Mouse (Mus musculus): ENCODE results near the gene Dync1i2. TPM values are rescaled to one million over a fixed set of nuclear protein-coding genes. Genes with fewer than 3 reads are reported as not detected.

Gene Dync1i2
- polyA plus RNA-seq, 1 experiment from 2014 or later, result 87.6 TPM

DNA sequence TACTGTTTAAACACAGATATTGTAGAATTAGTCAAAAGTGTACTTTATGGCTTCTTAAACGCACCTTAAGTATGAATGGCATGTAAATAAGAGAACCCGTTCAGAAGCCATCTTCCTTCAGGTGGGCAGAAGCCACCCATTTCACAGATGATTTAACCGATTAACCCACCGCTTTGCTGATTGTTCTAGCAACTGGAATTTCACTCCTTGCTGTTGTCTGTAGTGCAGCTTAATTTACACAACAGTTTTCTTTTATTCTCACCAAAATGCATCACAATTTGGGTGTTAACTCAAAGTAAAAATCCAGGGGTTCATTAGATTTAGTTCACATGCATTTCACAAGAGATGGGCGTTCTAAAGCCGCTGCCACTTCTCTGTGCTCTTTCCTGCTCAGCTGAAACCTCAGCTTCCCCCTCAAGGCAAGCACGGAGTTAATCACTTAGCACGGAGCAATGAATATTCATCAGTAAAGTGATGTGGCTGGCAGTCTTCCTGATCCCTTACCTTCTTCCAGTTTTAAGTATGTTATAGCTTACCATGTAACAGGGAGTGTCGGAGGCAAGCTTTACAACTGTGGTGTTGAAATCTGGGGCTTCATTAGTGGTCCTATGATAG, 31.7 kb downstream of the Dync1i2 start:
- ATAC-seq (ENCODE audit: insufficient number of reproducible peaks, low FRiP score, low TSS enrichment, low read depth), result no peak
- H3K9ac ChIP-seq, result no peak overlapping the region
- no peaks in the 10 kb centered on the region for H3K4me1 ChIP-seq
- 69% methylated on average over 9 of the region's 9 CpGs for WGBS
- H3K27ac ChIP-seq (replicated peaks), result no peak overlapping the region
- H3K9me3 ChIP-seq (replicated peaks), result no peaks in the 10 kb centered on the region
- no peaks in the 10 kb centered on the region for H3K27me3 ChIP-seq
- H3K36me3 ChIP-seq, result peaks cover 31% of the 10 kb centered on the region
- H3K4me2 ChIP-seq (replicated peaks), result no peak overlapping the region
- H3K4me3 ChIP-seq (replicated peaks), result no peak overlapping the region

DNA sequence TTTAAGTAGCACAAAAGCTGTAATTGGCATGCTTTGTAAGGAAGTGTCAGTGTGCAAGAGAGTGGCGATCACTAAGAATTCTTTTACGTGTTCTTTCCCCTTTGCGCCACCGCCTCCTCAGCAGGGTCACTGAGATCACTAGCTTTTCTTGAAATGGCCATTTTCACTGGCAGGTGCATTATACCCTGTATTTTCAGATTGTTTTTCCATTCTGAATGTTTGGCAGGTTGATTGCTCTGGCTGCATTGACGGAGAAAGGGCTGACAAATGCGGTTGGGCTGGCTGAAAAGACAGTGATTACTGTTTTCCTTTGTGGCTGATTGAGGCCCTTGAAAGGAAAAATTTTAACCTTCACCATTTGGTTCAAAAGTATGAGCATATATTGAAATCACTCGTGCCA, 33.3 kb downstream of the Dync1i2 start:
- H3K4me3 ChIP-seq (replicated peaks), result no peak overlapping the region
- H3K36me3 ChIP-seq, result peaks cover 30% of the 10 kb centered on the region
- H3K9ac ChIP-seq, result no peak overlapping the region
- ATAC-seq (ENCODE audit: insufficient number of reproducible peaks, low FRiP score, low TSS enrichment, low read depth), result no peak
- WGBS, result 78% methylated on average over 7 of the region's 7 CpGs
- H3K27me3 ChIP-seq, result no peaks in the 10 kb centered on the region
- H3K4me1 ChIP-seq, result no peaks in the 10 kb centered on the region
- no peak overlapping the region for H3K27ac ChIP-seq (replicated peaks)
- no peak overlapping the region for H3K4me2 ChIP-seq (replicated peaks)
- H3K9me3 ChIP-seq (replicated peaks), result no peaks in the 10 kb centered on the region

DNA sequence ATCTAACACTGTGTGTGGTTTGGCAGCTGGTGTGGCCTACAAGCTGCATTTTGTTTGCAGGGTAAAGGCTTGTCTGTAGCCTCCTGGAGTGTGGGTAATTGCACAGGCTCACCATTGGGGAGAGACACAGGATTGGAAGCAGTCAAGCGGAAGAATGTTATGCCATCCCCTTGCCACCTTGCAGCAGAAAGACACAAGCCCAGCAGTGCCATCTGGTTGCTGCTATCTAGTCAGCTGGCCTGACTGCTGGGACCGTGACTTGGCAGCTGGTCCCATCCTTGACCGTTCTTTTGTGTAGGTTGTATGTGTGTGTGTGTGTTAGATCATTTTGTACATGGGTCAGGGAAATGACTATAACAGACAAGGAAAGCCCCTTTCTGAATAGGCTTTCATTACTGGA, 33.9 kb downstream of the Dync1i2 start:
- 85% methylated on average over 3 of the region's 3 CpGs for WGBS
- no peak for ATAC-seq (ENCODE audit: insufficient number of reproducible peaks, low FRiP score, low TSS enrichment, low read depth)
- Histone ChIP-seq H3K27me3 (no peaks in the 10 kb centered on the region), H3K27ac (replicated peaks) (no peak overlapping the region), H3K4me1 (no peaks in the 10 kb centered on the region), H3K4me3 (replicated peaks) (no peak overlapping the region), H3K4me2 (replicated peaks) (no peak overlapping the region), H3K9ac (no peak overlapping the region), H3K36me3 (peaks cover 32% of the 10 kb centered on the region), H3K9me3 (replicated peaks) (no peaks in the 10 kb centered on the region)

DNA sequence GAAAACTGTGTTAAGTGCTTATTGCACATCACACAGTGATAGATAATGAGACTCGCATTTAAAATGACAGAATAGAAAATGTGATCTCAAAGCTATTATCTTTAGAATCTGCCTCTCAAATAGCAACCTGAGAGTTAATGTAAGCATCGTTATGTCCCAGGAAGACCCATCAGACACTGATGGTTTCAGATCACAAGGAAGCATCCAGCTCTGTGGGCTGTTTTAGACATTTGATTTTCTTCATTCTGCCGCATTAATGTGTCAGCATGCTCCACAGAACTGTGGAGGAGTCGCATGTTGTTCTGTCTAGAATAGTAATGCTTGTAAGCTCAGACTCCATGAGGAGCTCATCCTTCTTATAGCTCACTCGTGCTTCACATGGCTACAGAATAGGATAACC, 34.6 kb downstream of the Dync1i2 start:
- H3K27ac ChIP-seq (replicated peaks), result no peak overlapping the region
- 89% methylated on average over 5 of the region's 5 CpGs for WGBS
- no peak overlapping the region for H3K9ac ChIP-seq
- H3K4me1 ChIP-seq, result no peaks in the 10 kb centered on the region
- H3K4me3 ChIP-seq (replicated peaks), result no peak overlapping the region
- peaks cover 36% of the 10 kb centered on the region for H3K36me3 ChIP-seq
- no peak overlapping the region for H3K4me2 ChIP-seq (replicated peaks)
- H3K9me3 ChIP-seq (replicated peaks), result no peaks in the 10 kb centered on the region
- ATAC-seq (ENCODE audit: insufficient number of reproducible peaks, low FRiP score, low TSS enrichment, low read depth), result no peak
- no peaks in the 10 kb centered on the region for H3K27me3 ChIP-seq

DNA sequence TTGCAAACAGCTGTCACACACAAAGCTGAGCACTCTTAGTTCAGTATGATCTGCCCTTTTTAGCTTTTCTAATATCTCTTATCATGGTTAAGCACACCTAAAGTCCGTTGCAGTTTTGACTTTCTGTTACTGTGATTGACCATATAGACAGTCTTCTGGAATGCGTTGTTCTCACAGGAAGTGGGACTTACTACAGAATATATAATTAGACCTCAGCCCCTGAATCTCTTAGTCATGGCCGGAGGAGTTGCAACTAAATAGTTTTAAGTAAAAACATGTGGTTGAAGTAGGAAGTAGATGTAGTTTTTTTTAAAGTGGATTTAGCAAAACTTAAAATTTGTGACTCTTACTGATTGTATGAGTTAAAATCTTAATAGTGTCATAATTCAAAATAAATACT, 36.6 kb downstream of the Dync1i2 start:
- peaks cover 49% of the 10 kb centered on the region for H3K36me3 ChIP-seq

DNA sequence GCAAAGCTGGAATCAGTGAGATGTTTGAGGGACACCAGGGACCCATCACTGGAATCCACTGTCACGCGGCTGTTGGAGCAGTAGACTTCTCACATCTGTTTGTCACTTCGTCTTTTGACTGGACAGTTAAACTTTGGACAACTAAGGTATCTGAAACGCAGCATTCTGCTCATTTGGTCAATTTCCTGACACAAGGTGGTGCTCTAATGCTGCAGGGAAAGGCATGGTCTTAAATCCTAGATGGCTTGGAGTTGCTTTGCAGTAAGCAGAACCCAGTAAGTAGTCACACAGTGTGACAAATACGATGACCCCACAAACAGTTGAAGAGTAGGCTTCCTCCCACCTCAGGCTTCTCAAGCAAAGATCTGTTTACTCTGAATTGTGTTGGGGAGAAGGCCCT, 39.3 kb downstream of the Dync1i2 start:
- Histone ChIP-seq H3K9me3 (replicated peaks) (no peaks in the 10 kb centered on the region), H3K9ac (no peak overlapping the region), H3K4me3 (replicated peaks) (no peak overlapping the region), H3K4me1 (no peaks in the 10 kb centered on the region), H3K4me2 (replicated peaks) (no peak overlapping the region), H3K27me3 (no peaks in the 10 kb centered on the region), H3K27ac (replicated peaks) (no peak overlapping the region), H3K36me3 (peaks cover 65% of the 10 kb centered on the region)
- WGBS, result 69% methylated on average over 5 of the region's 5 CpGs
- ATAC-seq (ENCODE audit: insufficient number of reproducible peaks, low FRiP score, low TSS enrichment, low read depth), result no peak

More for the DNA sequence above, 36.6 kb downstream of the Dync1i2 start:
- no peak overlapping the region for H3K4me2 ChIP-seq (replicated peaks)
- no peaks in the 10 kb centered on the region for H3K27me3 ChIP-seq
- H3K27ac ChIP-seq (replicated peaks), result no peak overlapping the region
- H3K4me3 ChIP-seq (replicated peaks), result no peak overlapping the region
- H3K4me1 ChIP-seq, result no peaks in the 10 kb centered on the region
- no peaks in the 10 kb centered on the region for H3K9me3 ChIP-seq (replicated peaks)
- ATAC-seq (ENCODE audit: insufficient number of reproducible peaks, low FRiP score, low TSS enrichment, low read depth), result no peak
- WGBS, result 35% methylated on average over 3 of the region's 3 CpGs
- no peak overlapping the region for H3K9ac ChIP-seq

DNA sequence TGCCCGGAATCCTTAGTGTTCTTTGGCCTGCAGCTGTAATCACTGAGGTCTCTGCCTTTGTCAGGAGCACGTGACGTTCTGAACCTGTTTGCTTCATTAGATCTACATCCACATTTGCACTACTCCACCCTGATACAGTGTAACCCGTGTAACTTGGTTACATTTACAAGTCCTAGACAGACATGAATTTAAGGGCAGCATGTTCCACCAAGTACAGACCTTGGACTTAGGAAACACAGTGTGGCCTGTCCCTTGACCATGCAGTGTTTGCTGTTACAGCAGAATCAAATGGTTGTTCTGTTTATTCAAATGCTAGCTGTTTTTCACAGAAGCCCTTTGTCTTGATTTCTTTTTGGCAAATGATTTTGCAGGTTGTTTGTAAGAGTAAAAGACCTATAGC, 43.3 kb downstream of the Dync1i2 start:
- H3K27me3 ChIP-seq, result no peaks in the 10 kb centered on the region
- no peak overlapping the region for H3K9ac ChIP-seq
- no peaks in the 10 kb centered on the region for H3K9me3 ChIP-seq (replicated peaks)
- ATAC-seq (ENCODE audit: insufficient number of reproducible peaks, low FRiP score, low TSS enrichment, low read depth), result no peak
- no peak overlapping the region for H3K4me3 ChIP-seq (replicated peaks)
- no peak overlapping the region for H3K27ac ChIP-seq (replicated peaks)
- 82% methylated on average over 4 of the region's 4 CpGs for WGBS
- no peak overlapping the region for H3K4me2 ChIP-seq (replicated peaks)
- no peaks in the 10 kb centered on the region for H3K4me1 ChIP-seq
- H3K36me3 ChIP-seq, result peaks cover 81% of the 10 kb centered on the region

DNA sequence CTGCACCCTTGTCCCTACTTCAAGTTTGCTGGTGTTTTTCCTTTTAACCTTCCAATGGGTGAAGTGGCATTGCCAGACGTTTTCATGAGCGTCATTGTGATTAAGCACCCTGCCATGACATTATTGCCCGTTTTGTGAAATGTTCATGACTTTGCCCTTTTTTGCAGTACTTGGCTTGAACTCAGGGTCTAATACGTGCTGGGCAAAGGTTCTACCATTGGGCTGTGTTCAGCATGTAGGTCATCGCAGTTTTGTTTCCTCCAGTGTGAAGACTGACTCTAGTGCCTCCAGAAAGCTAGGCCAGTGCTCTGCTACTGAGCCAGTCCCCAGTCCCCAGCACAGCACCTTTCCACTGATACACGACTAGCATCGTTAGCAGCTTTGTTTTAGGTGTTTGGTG, 45.1 kb downstream of the Dync1i2 start:
- Histone ChIP-seq H3K4me3 (replicated peaks) (no peak overlapping the region), H3K9ac (no peak overlapping the region), H3K4me1 (no peaks in the 10 kb centered on the region), H3K9me3 (replicated peaks) (no peaks in the 10 kb centered on the region), H3K4me2 (replicated peaks) (no peak overlapping the region), H3K36me3 (peaks cover 77% of the 10 kb centered on the region), H3K27me3 (no peaks in the 10 kb centered on the region), H3K27ac (replicated peaks) (no peak overlapping the region)
- no peak for ATAC-seq (ENCODE audit: insufficient number of reproducible peaks, low FRiP score, low TSS enrichment, low read depth)
- WGBS, result 90% methylated on average over 7 of the region's 7 CpGs

DNA sequence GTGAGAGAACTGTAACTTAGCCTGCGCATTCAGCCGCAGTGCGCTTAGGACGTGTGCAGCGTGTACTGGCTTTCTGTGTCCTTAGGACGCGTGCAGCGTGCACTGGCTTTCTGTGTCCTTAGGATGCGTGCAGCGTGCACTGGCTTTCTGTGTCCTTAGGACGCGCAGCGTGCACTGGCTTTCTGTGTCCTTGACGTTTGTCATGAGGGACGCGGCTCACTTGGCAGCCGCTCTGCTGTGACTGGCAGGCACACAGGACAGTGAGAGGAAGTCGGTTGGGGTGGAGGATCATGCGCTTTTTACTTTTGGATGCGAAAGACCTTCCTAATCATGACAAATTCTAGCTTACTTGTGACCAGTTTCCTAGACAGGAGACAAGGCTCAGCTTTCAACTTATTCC, 53.1 kb downstream of the Dync1i2 start:
- Histone ChIP-seq H3K27ac (replicated peaks) (no peak overlapping the region), H3K9ac (no peak overlapping the region), H3K4me3 (replicated peaks) (no peak overlapping the region), H3K9me3 (replicated peaks) (no peaks in the 10 kb centered on the region), H3K27me3 (no peaks in the 10 kb centered on the region), H3K4me2 (replicated peaks) (no peak overlapping the region), H3K4me1 (no peaks in the 10 kb centered on the region), H3K36me3 (peaks cover 55% of the 10 kb centered on the region)
- no peak for ATAC-seq (ENCODE audit: insufficient number of reproducible peaks, low FRiP score, low TSS enrichment, low read depth)
- 94% methylated on average over 20 of the region's 20 CpGs for whole genome bisulfite sequencing

DNA sequence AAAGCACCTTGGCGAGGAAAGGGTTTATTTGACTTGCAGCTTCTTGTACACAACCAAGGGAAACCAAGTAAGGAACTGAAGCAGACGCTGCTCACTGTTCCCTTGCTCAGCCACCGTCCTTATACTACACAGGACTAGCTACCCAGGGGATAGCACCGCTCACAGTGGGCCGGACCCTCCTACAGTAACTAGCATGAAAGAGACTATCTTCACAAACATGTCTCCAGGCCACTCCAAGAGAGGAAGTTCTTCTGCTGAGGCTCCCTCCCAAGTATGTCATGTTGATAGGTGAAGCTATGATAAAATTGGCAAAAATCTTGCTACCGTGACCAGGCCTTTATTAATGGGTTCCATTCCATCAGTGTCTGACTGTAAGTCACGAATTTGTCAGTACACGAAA, 57.2 kb downstream of the Dync1i2 start:
- Histone ChIP-seq H3K4me1 (peaks cover 4% of the 10 kb centered on the region; the same call in 1 of the 2 replicates), H3K27me3 (no peaks in the 10 kb centered on the region), H3K4me3 (replicated peaks) (no peak overlapping the region), H3K9ac (no peak overlapping the region), H3K4me2 (replicated peaks) (no peak overlapping the region), H3K36me3 (peaks cover 30% of the 10 kb centered on the region), H3K9me3 (replicated peaks) (no peaks in the 10 kb centered on the region), H3K27ac (replicated peaks) (no peak overlapping the region)
- no peak for ATAC-seq (ENCODE audit: insufficient number of reproducible peaks, low FRiP score, low TSS enrichment, low read depth)
- WGBS, result 85% methylated on average over 8 of the region's 8 CpGs

DNA sequence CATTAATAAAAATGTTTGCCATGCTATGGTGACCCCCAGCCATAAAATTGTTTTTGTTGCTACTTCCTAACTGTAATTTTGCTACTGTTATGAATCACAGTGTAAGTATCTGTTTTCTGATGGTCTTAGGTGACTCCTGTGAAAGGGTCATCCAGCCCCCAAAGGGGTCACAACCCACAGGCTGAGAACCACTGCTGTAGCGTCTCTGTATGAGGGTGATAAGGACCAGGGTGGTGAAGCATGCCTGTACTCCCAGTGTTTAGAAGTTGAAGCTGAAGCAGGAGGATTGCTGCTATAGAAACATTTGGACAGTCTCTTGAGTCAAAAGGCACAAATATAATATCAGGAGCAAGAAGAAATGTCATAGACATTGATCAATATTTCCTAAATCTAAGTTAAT, 57.8 kb downstream of the Dync1i2 start:
- H3K4me3 ChIP-seq (replicated peaks), result no peak overlapping the region
- H3K27ac ChIP-seq (replicated peaks), result no peak overlapping the region
- no peak overlapping the region for H3K9ac ChIP-seq
- ATAC-seq (ENCODE audit: insufficient number of reproducible peaks, low FRiP score, low TSS enrichment, low read depth), result no peak
- no peak overlapping the region for H3K4me2 ChIP-seq (replicated peaks)
- H3K9me3 ChIP-seq (replicated peaks), result no peaks in the 10 kb centered on the region
- H3K27me3 ChIP-seq, result no peaks in the 10 kb centered on the region
- peaks cover 8% of the 10 kb centered on the region; the same call in 1 of the 2 replicates for H3K4me1 ChIP-seq
- peaks cover 27% of the 10 kb centered on the region for H3K36me3 ChIP-seq
- WGBS, result 57% methylated on average over 1 of the region's 1 CpGs

DNA sequence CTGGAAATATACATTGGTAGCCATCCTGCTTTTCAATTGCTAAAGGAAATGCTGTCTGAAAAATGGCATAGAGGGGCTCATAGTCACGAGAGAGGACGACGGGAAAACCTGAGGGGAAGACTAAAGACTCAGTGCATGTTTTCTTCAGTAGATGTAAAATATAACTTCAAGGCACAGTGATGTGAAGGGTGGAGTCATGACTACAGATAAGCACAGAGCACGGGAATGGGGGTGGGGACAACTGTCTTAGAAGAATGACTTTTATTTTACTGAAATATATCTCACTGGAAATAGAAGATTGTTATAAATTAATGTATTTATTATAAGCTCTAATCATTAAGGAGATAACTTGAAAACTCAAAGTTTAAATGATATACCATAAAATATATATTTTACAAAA, 58.6 kb downstream of the Dync1i2 start:
- ATAC-seq (ENCODE audit: insufficient number of reproducible peaks, low FRiP score, low TSS enrichment, low read depth), result no peak
- Histone ChIP-seq H3K27ac (replicated peaks) (no peak overlapping the region), H3K4me1 (peaks cover 13% of the 10 kb centered on the region; the same call in 1 of the 2 replicates), H3K9me3 (replicated peaks) (no peaks in the 10 kb centered on the region), H3K4me3 (replicated peaks) (no peak overlapping the region), H3K9ac (no peak overlapping the region), H3K36me3 (peaks cover 20% of the 10 kb centered on the region), H3K27me3 (no peaks in the 10 kb centered on the region), H3K4me2 (replicated peaks) (no peak overlapping the region)
- WGBS, result 68% methylated on average over 4 of the region's 4 CpGs

Data from embryonic facial prominence, embryonic 15.5 days (tissue).